Mouse (Mus musculus) heart, postnatal 0 days (tissue): ENCODE measurements around the gene Srpk2. TPM values are rescaled to one million over a fixed set of nuclear protein-coding genes. Genes with fewer than 3 reads are reported as not detected.

Experiments
- ATAC-seq: fragments of 200-750 bp; cut with Nextera tagmentation; 2 replicates; pipeline ENCODE4 v1.8.0; 2017; ENCODE audit warnings: low read depth, moderate number of reproducible peaks, moderate library complexity; ENCODE audit not compliant: insufficient read depth
- DNase-seq: peaks from one replicate; pipeline ENCODE4 v3.0.0-alpha.2; 2016; ENCODE audit warnings: low spot score
- H3K27ac ChIP-seq: fragments of 300-500 bp; sonication (generic); 2 replicates; pipeline ENCODE4 v1.5.1; 2014; ENCODE audit warnings: low read depth, mild to moderate bottlenecking
- H3K27me3 ChIP-seq: fragments of 300-500 bp; sonication (generic); 2 replicates; pipeline ENCODE4 v1.6.1; 2014; ENCODE audit warnings: low read length, mixed read lengths; ENCODE audit not compliant: control insufficient read depth, insufficient read depth
- H3K36me3 ChIP-seq: fragments of 300-500 bp; sonication (generic); replicated peaks from 2 replicates; pipeline ENCODE4 v1.6.1; 2014; ENCODE audit warnings: low read length, mixed read lengths; ENCODE audit not compliant: control insufficient read depth, insufficient read depth
- H3K4me1 ChIP-seq: fragments of 300-500 bp; sonication (generic); 2 replicates; pipeline ENCODE4 v1.6.1; 2014; ENCODE audit warnings: antibody characterized with exemption; ENCODE audit not compliant: control insufficient read depth, insufficient read depth
- H3K4me2 ChIP-seq: fragments of 300-500 bp; sonication (generic); 2 replicates; pipeline ENCODE4 v1.6.1; 2014; ENCODE audit warnings: low read depth, mild to moderate bottlenecking, low read length, moderate library complexity
- H3K4me3 ChIP-seq: fragments of 300-500 bp; sonication (generic); 2 replicates; pipeline ENCODE4 v1.5.1; 2014; ENCODE audit warnings: low read depth, low read length
- H3K9ac ChIP-seq: fragments of 300-500 bp; sonication (generic); replicated peaks from 2 replicates; pipeline ENCODE4 v1.6.1; 2014; ENCODE audit warnings: low read depth, low read length, mixed read lengths
- H3K9me3 ChIP-seq: fragments of 300-500 bp; sonication (generic); replicated peaks from 2 replicates; pipeline ENCODE4 v1.6.1; 2016; ENCODE audit warnings: low read length; ENCODE audit not compliant: control insufficient read depth
- CTCF ChIP-seq: IDR thresholded peaks from 2 replicates; pipeline ENCODE4 v1.5.1; 2016; ENCODE audit warnings: antibody characterized with exemption, control low read depth, low read depth
- EP300 ChIP-seq: IDR thresholded peaks from 2 replicates; pipeline ENCODE4 v1.6.1; 2016; ENCODE audit warnings: antibody characterized with exemption, low read depth
- WGBS: fragments of 180-500 bp; shearing (Covaris S2); extraction: QIAGEN DNeasy Blood & Tissue Kit; methylation state at CpG from one replicate; pipeline ENCODE4 v1.1.7; 2014; 5-methylcytosine and 5-hydroxymethylcytosine counted together
- polyA plus RNA-seq: library from polyadenylated mRNA; unstranded; fragments of >200 nt; fragmentation: Nextera tagmentation; extraction: Ambion mirVana; gene quantifications from 2 replicates; pipeline ENCODE4 v1.2.1, GENCODE M21; 2015
- total RNA-seq: library from RNA; depleted of rRNA; stranded (reverse); fragments of >200 nt; gene quantifications from 2 replicates; pipeline ENCODE4 v1.2.3, GENCODE M21; 2014; ENCODE audit warnings: low replicate concordance

The Srpk2 gene
- total and polyA plus RNA-seq, 2 experiments from 2014 or later = 14.7 to 52.9 TPM

GRCm38 (mm10) chr5:23675499-23676155, 8.8 kb downstream of the Srpk2 start:
- WGBS = under 1% methylated on average over 49 of the region's 95 CpGs
- no peaks in the 10 kb centered on the region for H3K36me3 ChIP-seq
- peak overlapping the region; percentile 95 for H3K4me3 ChIP-seq
- H3K4me1 ChIP-seq = 0 out of 2 replicates have a peak, but pooled peaks cover 7% of the 10 kb centered on the region
- H3K9me3 ChIP-seq = no peaks in the 10 kb centered on the region
- ATAC-seq (peak; percentile 81), DNase-seq (peak; percentile 42)
- H3K27me3 ChIP-seq = no peaks in the 10 kb centered on the region
- H3K9ac ChIP-seq = peak overlapping the region; percentile 71
- peak overlapping the region; percentile 100 for H3K4me2 ChIP-seq
- peak overlapping the region; percentile 66 for H3K27ac ChIP-seq
- no peak for TF ChIP-seq EP300
- no peak for TF ChIP-seq CTCF

- no peaks in the 10 kb centered on the region for H3K36me3 ChIP-seq
- peak overlapping the region; percentile 95 for H3K4me3 ChIP-seq
- WGBS = under 1% methylated on average over 60 of the region's 61 CpGs
- peak; percentile 60 for ATAC-seq
- peak overlapping the region; percentile 100 for H3K4me2 ChIP-seq
- no peaks in the 10 kb centered on the region for H3K9me3 ChIP-seq
- peak overlapping the region; percentile 71 for H3K9ac ChIP-seq
- H3K4me1 ChIP-seq = 0 out of 2 replicates have a peak, but pooled peaks cover 7% of the 10 kb centered on the region
- peak; percentile 75 for DNase-seq
- TF ChIP-seq CTCF (peak; percentile 33), EP300 (no peak)
- H3K27ac ChIP-seq = peak overlapping the region; percentile 66
- no peaks in the 10 kb centered on the region for H3K27me3 ChIP-seq
Measured at GRCm38 (mm10) chr5:23674829-23675498, 9.5 kb downstream of the Srpk2 start.

- Histone ChIP-seq H3K36me3 (no peaks in the 10 kb centered on the region), H3K27ac (peak overlapping the region; percentile 34; the same call in 1 of the 2 replicates), H3K4me2 (peak overlapping the region; percentile 49), H3K27me3 (no peaks in the 10 kb centered on the region), H3K9me3 (no peaks in the 10 kb centered on the region), H3K9ac (no peak overlapping the region), H3K4me1 (0 out of 2 replicates have a peak, but pooled peaks cover 7% of the 10 kb centered on the region), H3K4me3 (peak overlapping the region; percentile 23)
- ATAC-seq = 0 out of 2 replicates have a peak, but pooled peaks have one; percentile 15
- 18% methylated on average over 7 of the region's 7 CpGs for WGBS
- DNase-seq = peak; percentile 61
- no peak for TF ChIP-seq EP300
- no peak for TF ChIP-seq CTCF
Measured at GRCm38 (mm10) chr5:23672136-23672535, 12.3 kb downstream of the Srpk2 start.

GRCm38 (mm10) chr5:23670880-23671279, 13.5 kb downstream of the Srpk2 start:
- no peaks in the 10 kb centered on the region for H3K9me3 ChIP-seq
- no peak overlapping the region for H3K4me2 ChIP-seq
- no peak overlapping the region for H3K9ac ChIP-seq
- H3K27ac ChIP-seq = no peak overlapping the region
- DNase-seq = no peak
- H3K4me1 ChIP-seq = 0 out of 2 replicates have a peak, but pooled peaks cover 7% of the 10 kb centered on the region
- H3K36me3 ChIP-seq = no peaks in the 10 kb centered on the region
- TF ChIP-seq CTCF (no peak), EP300 (no peak)
- 87% methylated on average over 4 of the region's 4 CpGs for WGBS
- H3K27me3 ChIP-seq = no peaks in the 10 kb centered on the region
- no peak overlapping the region for H3K4me3 ChIP-seq
- no peak for ATAC-seq

- ATAC-seq (no peak), DNase-seq (no peak)
- no peak overlapping the region for H3K4me2 ChIP-seq
- no peak for TF ChIP-seq CTCF
- no peak for TF ChIP-seq EP300
- no peaks in the 10 kb centered on the region for H3K4me1 ChIP-seq
- H3K36me3 ChIP-seq = no peaks in the 10 kb centered on the region
- no peaks in the 10 kb centered on the region for H3K9me3 ChIP-seq
- no peak overlapping the region for H3K9ac ChIP-seq
- no peak overlapping the region for H3K27ac ChIP-seq
- no peak overlapping the region for H3K4me3 ChIP-seq
- no peaks in the 10 kb centered on the region for H3K27me3 ChIP-seq
Measured at GRCm38 (mm10) chr5:23665906-23666305, 18.5 kb downstream of the Srpk2 start.
